Mouse (Mus musculus): ENCODE data around the gene Nt5c3b.

Gene Nt5c3b

DNA sequence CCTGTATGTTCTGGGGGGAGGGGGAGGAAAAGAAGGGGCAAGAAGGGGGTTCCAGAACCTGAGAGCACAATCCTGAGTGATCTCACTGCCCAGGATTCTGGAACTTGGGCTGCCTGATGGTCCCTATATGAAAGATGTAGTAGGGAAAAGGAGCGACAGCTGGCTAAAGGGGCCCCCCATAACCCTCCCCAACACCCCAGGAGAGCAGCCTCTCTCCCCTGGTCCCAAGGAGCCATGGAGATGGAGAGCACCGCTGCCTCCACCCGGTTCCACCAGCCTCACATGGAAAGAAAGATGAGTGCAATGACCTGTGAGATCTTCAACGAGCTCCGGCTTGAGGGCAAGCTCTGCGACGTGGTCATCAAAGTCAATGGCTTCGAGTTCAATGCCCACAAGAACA lies at the start of gene Nt5c3b, which contains the start of gene Klhl10:
TSS of gene Nt5c3b (minus strand) at position 12 of the 400 bp plus-strand sequence.
TSS of gene Klhl10 (plus strand) at position 121 of the 400 bp plus-strand sequence.
- DNase-seq (ENCODE audit: low spot score in 2 of 2), result no peak

DNA sequence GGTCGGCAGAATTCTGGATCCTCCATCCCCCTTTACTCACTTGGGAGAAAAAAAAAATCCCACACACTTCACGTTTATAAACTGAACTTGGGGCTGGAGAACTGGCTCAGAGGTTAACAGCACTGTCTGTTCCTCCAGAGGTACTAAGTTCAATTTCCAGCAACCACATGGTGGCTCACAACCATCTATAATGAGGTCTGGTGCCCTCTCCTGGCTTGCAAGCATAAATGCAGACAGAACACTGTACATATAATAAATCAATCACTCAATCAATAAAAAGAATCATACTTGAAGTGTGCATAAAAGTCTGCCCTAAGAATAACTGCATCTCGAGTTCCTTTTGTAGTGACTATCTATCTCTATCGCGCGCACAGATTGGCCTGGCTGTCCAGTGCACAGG lies 49.3 kb upstream of the Nt5c3b start:
- DNase-seq (ENCODE audit: low spot score in 2 of 2), result no peak

DNA sequence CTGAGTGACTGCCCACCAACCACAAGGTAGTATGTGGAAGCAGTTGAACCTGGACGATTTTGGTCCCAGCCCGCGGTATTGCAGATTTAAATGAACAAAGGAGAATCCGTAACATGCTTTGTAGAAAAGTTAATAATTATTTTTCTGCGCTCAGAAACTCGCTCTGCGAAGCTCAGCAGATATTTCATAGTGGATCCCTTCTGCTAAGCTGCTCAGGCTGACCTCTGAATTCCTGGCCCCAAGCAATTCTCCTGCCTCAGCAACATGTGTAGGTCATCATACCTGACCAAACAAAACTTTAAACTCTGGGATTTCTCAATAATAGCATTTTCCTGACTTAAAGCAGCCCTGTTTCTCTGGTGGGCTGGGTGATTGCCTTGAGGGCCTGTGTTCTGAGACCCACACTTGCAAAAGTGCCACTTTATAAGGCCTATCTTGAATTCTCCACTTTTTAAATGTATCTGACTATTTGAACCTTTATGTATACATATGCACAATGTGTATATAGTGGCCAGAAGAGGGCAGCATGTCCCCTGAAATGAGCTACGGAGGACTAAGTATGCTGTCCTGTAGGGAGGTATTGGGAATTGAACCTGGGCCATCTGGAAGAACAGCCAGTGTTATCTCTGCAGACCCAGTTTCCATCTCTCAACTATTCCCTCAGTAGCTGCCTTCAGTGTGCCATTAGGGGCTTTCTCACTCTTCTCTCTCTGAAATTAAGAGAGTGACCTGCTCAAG lies 44.4 kb upstream of the Nt5c3b start:
- no peak for DNase-seq (ENCODE audit: low spot score in 2 of 2)

DNA sequence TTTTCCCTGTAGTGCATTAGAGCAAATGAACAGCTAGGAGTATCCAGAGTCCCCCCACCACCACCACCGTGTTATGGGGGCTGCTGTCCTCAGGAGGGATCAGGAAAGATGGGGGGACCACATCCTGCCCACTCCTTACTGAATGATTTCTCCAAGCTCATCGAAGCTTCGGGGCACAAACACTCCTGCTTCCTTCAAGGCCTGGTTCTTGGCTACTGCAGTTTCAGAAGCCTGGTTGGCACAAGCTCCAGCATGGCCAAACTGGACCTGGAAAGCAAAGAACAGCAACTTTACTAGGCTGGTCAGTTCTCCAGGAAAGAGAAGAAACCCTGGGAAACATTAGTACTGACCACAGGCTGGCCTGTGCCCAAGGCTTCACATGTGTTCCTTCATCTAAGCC lies 42.9 kb upstream of the Nt5c3b start:
- DNase-seq (ENCODE audit: low spot score in 2 of 2), result no peak

DNA sequence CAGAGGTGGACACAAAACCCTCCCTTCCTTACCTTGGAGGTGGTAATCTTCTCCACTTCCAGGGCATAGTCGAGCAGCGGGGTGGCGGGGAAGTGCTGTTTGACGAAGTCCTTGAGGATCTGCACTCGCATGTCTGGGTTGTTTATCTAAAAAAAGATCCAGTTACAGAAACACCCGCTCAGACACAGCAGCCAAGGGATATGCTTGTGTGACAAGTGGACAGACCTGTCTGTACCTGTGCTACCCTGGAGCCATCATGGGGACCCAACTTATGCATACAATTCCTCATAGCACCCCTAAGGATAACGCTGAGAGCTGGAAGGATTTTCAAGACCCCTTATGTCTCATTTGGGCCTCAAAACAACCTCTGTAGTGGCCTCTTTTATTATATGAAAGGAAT lies 37.5 kb upstream of the Nt5c3b start:
- DNase-seq (ENCODE audit: low spot score in 2 of 2), result no peak

DNA sequence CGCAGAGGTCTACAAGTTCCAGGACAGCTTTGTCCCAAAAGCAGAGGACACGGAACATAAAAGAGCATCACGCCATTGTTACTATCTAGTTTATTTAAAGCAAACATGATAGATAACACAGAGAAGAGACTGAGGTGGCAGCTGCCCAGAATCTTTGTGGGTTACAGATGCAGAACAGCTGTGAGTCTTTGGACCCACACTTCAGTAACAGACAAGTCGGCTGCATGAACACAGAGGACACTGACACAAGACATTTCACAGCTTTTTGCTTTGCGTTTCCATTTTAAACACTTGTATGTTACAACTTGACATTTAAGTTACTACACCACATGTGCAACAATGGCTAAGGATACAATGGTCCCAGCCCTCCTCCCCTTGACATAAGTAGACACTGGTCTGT lies 34.7 kb upstream of the Nt5c3b start:
- no peak for DNase-seq (ENCODE audit: low spot score in 2 of 2)

DNA sequence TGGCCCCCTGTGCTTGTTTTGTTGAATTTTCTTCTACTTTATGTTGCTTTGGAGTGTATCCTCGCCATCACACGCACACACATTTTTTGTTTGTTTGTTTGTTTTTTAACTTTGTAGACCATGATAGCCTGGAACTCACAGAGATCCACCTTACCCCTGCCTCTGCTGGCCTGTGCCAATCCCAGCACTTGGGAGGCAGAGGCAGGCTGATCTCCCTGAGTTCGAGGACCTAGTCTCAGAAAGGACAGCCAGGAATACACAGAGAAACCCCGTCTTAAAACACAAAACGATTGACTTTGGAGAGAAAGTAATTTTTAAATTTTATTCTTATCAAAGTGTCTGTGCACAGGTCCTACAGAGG lies 31.3 kb upstream of the Nt5c3b start:
- DNase-seq (ENCODE audit: low spot score in 2 of 2), result no peak

DNA sequence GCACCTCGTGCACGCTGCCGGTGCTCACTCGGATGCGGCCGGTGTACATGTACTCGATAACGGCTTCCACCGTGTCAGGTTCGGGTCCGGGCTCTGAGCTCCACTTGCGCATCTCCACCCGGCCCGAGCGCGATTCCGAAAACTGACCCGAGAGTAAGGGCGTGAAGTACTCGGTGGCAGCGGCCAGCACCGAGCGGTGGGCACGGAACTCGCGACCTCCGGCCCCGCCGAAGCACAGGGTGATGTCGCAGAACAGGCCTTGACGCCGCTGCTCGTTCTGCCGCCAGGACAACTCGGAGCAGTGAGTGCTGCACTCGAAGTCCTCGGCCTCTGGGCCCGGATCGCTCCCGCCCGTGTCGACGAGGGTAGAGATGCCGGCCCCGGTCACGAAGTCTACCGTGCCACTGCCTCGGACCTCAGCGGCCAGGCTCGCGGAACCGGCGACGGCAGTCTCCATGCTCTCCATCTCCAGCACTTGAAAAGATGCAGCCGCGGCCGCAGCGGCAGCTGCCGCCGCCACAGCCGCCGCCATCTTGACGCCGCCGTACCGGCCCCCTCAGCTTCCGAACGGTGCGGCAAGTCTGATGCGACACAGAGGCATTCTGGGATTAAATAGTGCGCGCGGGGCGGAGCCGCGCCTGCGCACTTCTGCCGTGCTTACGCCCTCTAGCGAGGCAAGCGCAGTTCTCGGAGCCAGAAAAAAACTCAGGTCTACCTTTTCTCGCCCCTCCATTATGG lies 30.8 kb upstream of the Nt5c3b start, which contains the start of gene Klhl11:
TSS of gene Klhl11 (minus strand) at position 545 of the 738 bp plus-strand sequence.
- DNase-seq (ENCODE audit: low spot score in 2 of 2), result peak; percentile 91 to 94

DNA sequence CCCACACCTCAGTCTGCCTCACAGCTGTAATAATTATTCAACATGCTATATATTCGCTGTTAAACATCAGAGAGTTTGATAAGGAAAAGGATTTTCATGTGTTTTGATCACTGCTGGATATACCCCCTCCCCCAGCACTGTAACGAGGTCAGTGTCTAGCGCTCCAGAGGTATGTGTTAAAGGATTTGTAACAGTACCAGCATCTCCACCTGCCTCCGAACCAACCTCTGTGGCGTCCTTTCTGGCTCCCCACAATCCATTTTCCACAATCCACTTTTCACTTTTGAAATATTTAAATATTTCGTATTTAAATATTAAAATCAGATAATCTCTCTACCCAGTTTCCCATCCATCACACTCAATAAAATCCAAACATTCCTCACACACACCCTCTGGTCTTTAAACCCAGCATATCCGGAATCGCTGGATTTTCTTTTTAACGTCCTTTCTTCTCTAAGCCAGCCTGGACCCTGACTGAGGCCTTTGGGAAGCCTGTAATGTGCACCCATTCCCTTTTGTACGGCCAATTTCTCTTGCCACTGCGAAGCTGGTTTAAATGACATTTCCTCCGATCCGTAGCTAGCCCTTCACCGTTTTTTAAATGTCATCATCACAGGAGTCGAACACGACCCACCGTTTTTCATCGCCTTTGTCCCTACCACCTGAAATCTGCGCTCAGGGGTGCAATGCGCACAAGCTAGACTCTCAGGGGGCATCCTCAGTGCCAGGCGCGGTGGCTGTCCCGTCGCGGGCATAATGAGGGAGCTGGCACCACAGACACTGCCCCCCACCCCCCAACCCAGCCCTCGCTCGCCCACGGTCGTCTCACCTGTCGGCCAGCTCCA lies 30.0 kb upstream of the Nt5c3b start:
- DNase-seq (ENCODE audit: low spot score in 2 of 2), result peak in 1 of 2 experiments; percentile 25

DNA sequence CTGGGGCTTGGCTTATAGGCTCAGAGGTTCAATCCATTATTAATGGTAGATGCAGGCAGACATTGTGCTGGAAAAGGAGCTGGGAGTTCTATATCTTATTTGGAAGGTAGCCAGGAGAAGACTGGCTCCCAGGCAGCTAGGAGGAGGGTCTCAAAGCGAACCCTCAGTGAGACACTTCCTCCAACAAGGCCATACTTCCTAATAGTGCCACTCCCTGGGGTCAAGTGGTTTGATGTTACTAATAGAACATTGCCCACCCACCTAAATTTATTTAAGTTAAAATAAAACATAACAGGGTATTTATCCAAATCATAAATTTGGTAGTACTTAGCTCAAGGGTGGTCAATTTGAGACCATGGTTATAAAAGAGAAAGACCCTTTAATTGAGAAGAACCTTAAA lies 24.2 kb upstream of the Nt5c3b start:
- no peak for DNase-seq (ENCODE audit: low spot score in 2 of 2)

DNA sequence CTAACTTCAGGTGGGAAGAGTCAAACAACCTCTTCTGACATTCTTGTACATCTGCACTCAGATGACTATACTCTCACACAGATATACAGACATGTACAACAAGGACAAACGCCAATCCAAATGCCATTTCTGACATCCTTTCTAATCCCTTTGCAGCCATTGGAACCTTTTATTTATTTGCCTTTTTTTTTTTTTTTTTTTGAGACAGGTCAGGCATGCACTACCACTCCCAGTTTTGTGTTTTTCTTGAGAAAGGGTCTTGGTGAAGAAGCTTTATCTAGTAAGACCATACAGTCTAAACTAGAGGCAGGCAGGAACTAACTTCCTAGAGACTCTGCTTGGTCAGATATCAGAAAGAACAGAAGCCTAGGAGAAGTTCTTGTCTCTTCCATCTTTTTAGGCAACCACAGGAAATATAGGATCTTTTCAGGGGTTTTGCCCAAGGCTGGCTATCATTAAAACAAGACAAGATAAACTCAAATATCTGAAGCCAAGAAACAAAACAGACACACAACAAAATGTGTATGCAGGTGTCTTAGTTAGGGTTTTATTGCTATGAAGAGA lies 23.7 kb upstream of the Nt5c3b start:
- no peak for DNase-seq (ENCODE audit: low spot score in 2 of 2)

DNA sequence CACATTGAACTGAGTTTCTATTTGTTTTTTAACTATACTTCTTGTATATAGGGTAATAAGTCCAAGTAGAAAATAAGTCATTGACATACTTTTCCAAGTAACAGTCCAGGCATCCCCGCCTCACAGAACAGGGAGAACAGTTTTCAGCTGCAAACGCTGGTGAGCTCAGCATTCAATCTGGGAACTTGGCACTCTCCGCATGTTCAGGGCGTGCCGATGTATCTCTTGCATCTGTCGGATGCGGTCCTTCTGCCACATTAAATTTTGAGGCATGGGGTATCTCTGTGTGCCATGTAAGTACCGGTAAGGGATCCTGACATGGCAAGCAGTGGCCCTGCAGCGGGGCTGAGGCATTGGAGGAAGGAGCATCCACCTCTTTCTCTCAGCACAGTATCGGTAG lies 21.1 kb upstream of the Nt5c3b start:
- DNase-seq (ENCODE audit: low spot score in 2 of 2), result peak in 1 of 2 experiments; percentile 50

DNA sequence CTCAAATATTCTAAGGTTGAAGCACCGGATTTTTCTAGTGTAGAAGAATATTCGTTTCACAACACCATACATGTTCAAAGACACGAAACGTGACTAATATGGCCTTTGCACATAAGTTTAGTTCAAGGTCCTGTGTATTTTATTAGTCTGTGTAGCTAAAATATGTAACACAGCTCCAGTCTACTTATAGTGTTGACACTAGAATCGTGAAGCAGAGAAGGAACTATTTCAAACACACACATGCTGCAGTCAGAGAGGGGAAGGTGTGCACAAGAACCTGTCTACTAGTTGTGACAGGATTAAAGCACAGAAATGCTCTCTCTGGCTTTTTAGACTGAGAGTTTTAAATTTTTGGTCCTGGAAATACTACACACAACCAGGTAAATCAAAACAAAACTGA lies 16.1 kb upstream of the Nt5c3b start:
- DNase-seq (ENCODE audit: low spot score in 2 of 2), result no peak

DNA sequence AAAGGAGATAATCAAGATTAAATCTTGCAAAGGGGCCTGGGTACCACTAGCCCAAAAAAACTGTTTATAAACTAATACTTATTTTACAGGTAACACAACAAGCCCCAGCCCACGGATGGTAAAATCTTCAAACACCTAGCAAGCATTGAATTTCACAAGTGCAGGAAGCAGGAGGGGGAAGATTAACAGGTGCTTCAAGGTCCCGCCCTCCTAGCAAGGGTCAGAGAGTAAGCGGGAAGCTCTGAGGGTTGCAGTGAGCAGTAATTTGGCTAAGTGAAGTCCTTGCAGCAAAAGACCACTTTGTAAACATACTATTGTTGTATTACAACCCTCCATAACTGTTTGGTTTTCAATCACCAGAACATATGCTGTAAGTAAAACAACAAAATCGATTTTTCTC lies 15.6 kb upstream of the Nt5c3b start:
- no peak for DNase-seq (ENCODE audit: low spot score in 2 of 2)

DNA sequence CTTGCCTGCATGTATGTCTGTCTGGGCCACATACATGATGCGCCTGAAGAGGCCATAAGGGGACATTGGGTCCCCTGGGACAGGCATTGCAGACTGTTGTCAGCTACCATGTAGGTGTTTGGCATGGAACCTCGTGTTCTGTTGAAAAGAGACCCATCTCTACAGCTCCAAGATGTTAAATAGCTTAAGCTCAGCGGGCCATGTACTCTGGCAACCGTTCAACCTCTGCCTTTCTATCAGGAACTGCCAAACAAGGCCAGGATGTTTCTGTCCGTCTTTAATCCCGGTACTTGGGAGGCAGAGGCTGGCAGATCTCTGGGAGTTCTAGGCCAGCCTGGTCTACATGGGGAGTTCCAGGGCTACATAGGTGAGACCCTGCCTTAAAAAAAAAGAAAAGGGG lies 1.0 kb upstream of the Nt5c3b start:
- no peak for DNase-seq (ENCODE audit: low spot score in 2 of 2)

DNA sequence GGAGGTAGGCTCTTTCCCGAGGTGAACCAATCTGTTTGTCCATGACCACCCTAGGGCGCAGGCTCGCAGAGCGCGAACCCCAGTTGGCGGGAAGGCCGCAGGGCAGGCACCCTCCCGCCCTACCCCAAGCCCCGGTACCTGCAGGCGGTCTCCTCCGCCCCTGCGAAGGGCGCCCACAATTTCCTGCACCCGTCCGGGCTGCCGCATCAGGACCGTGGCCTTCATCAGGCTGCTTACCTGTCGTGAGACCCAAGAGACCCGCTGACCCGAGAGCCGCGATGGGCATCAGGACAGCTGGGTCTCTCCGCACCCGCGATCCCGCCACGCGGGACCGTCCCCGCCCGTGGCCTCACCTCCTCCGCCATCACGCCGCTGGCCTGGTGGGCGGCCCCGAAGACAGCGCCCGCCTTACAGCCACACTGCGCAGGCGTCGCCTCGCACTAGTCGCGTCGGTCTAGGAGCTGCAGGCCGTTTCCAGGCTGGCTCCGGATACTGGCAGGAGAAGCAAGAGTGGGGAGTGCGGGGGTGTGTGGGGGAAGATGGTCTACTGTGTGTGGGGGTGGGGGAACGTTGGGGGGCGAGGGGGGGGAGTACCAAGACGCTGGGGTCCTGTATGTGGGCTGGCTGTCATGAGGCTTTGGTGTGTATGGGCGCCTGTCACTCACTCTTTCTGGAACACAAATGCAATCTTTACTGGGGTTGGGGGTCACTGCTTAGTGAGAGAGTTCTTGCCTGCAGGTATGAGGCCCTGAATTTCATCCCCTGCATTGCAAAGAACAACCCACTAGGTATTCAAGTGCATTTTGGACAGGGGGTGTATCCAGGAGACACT lies 701 bp downstream of the Nt5c3b start:
- peak; percentile 81 to 87 for DNase-seq (ENCODE audit: low spot score in 2 of 2)

DNA sequence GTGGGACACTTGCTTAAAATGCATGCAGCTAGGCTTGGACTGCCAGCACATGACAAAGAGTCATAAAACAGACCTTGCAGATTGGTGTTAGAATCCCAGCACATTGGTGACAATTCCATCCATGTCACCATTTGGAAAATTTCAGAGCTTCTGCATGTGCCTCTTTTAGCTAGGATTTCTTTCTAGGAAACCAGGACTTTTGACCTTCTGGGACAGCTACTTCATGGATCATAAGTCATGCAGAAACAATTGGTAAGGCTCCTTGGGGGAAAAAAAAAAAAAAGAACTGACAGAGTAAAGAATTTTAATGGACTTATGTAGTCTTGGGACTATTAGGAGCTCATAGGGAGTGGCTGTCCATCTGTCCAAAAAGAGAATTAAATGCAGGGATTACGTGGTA lies 3.7 kb downstream of the Nt5c3b start:
- no peak for DNase-seq (ENCODE audit: low spot score in 2 of 2)

DNA sequence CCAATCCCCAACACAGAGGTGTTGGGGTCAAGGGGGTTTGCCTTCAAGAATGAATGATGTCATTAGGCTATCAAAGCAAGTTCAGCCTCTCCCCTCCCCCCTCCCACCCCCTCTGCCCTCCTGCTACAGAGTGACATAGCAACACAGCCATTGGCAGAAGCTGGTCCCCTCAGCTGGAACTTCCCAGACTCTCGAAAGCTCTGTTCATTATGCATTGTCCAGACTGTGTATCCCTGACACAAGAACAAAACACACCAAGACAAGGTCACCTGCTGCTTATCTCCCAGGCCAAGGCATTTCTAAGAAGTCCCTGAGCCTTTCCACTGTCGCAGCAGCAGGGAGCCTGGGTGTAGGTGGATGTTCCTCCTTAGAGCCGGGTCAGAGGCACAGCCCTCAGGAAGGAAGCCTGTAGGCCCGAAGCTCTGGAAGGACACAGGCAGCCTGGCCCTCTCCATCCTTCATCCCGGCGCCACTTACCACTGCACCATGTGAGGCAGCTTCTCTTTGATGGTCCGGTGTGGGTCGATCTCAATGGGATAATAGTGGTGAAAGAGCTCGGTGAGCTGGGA lies 5.8 kb downstream of the Nt5c3b start:
- no peak for DNase-seq (ENCODE audit: low spot score in 2 of 2)

DNA sequence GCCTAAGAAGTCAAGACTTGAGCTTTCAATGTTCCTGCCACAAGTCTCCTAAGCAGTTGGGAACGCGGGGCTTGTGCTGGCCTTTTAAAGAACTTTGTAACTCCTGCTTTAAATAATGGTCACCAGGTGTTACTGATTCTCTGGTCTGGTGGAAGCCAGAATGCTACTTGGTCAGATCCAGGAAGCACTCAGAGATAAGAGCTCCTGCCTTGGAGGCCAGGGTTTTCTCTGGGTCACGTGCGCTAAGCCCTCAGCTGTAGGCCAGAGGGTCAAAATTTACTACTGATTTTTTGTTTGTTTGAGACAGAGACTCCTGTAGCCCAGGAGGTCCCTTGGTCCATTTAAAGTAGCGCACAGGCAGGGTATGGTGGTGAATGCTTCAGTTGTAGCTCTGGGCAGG lies 9.6 kb downstream of the Nt5c3b start:
- DNase-seq (ENCODE audit: low spot score in 2 of 2), result no peak

DNA sequence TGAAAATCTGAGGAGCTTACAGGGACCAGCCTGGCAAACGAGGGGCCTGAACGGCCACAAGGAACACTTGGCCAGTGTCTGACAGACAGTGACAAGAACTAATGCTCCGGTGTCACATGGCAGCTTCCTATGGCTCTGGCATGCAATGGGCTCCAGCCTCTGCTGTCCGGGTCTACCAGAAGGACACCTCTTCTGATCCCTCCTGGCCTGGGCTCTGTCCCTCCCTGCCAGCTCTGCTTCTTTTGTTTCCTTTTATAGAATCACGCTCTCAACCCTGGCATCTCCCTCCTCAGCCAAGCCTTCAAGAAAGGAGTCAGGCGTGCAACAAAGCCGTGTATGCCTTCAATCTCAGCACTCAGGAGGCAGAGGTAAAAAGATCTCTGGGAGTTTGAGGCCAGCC lies 11.6 kb downstream of the Nt5c3b start:
- no peak for DNase-seq (ENCODE audit: low spot score in 2 of 2)
